Mouse (Mus musculus): ENCODE data around the gene Fam129a. TPM values are rescaled to one million over a fixed set of nuclear protein-coding genes. Genes with fewer than 3 reads are reported as not detected.

Gene Fam129a
- total RNA-seq, 1 experiment, result 7.5 TPM

GRCm38 (mm10) chr1:151636637-151637036 is 65.7 kb downstream of the Fam129a start:
- no peak overlapping the region for H3K27ac ChIP-seq (ENCODE audit: insufficient read depth, low read depth, low read length, poor library complexity, severe bottlenecking)
- TF ChIP-seq ZC3H11A (IDR thresholded peaks at IDR 0.05; ENCODE audit: borderline replicate concordance, low read depth, low read length) (no peak), MAFK (IDR thresholded peaks at IDR 0.05; ENCODE audit: insufficient read depth, low read depth, low read length) (no peak), ZNF384 (IDR thresholded peaks at IDR 0.05; ENCODE audit: low read depth, low read length) (no peak), CHD2 (IDR thresholded peaks at IDR 0.05; ENCODE audit: low read depth, low read length) (no peak)
- in situ Hi-C loops (cut with MboI; ENCODE audit: low sequenced_read_pairs in 2 of 2, unreplicated experiment in 2 of 2), result no loop called here
- DNase-seq (ENCODE audit: low read depth, low spot score), result no peak
- H3K9ac ChIP-seq (ENCODE audit: insufficient read depth, low read depth, low read length, poor library complexity, severe bottlenecking), result no peak overlapping the region
- no peaks in the 10 kb centered on the region for H3K4me1 ChIP-seq (ENCODE audit: control insufficient read depth in 2 of 2, insufficient read depth in 2 of 2, low read length in 2 of 2, poor library complexity in 1 of 2)
- H3K4me3 ChIP-seq (ENCODE audit: insufficient read depth in 1 of 2, low read depth in 1 of 2, low read length in 2 of 2, poor library complexity in 1 of 2, severe bottlenecking in 1 of 2), result no peak overlapping the region
- no peaks in the 10 kb centered on the region for H3K36me3 ChIP-seq (ENCODE audit: control insufficient read depth, insufficient read depth, low read length, poor library complexity, severe bottlenecking)
- no peaks in the 10 kb centered on the region for H3K9me3 ChIP-seq (ENCODE audit: control insufficient read depth, insufficient read depth, low read depth, low read length)

- TF ChIP-seq CHD2 (IDR thresholded peaks at IDR 0.05; ENCODE audit: low read depth, low read length) (no peak), MAFK (IDR thresholded peaks at IDR 0.05; ENCODE audit: insufficient read depth, low read depth, low read length) (no peak), ZNF384 (IDR thresholded peaks at IDR 0.05; ENCODE audit: low read depth, low read length) (no peak), ZC3H11A (IDR thresholded peaks at IDR 0.05; ENCODE audit: borderline replicate concordance, low read depth, low read length) (no peak), HCFC1 (IDR thresholded peaks at IDR 0.05; ENCODE audit: borderline replicate concordance, insufficient read depth, low read length) (no peak)
- Histone ChIP-seq H3K4me1 (ENCODE audit: control insufficient read depth in 2 of 2, insufficient read depth in 2 of 2, low read length in 2 of 2, poor library complexity in 1 of 2) (no peaks in the 10 kb centered on the region), H3K27ac (ENCODE audit: insufficient read depth, low read depth, low read length, poor library complexity, severe bottlenecking) (no peak overlapping the region), H3K4me3 (ENCODE audit: insufficient read depth in 1 of 2, low read depth in 1 of 2, low read length in 2 of 2, poor library complexity in 1 of 2, severe bottlenecking in 1 of 2) (no peak overlapping the region), H3K9ac (ENCODE audit: insufficient read depth, low read depth, low read length, poor library complexity, severe bottlenecking) (no peak overlapping the region), H3K9me3 (ENCODE audit: control insufficient read depth, insufficient read depth, low read depth, low read length) (no peaks in the 10 kb centered on the region), H3K36me3 (ENCODE audit: control insufficient read depth, insufficient read depth, low read length, poor library complexity, severe bottlenecking) (no peaks in the 10 kb centered on the region)
- no peak for DNase-seq (ENCODE audit: low read depth, low spot score)
- in situ Hi-C loops (cut with MboI; ENCODE audit: low sequenced_read_pairs in 2 of 2, unreplicated experiment in 2 of 2), result no loop called here
These were observed 66.5 kb downstream of the Fam129a start for GRCm38 (mm10) chr1:151637351-151637922.

- Histone ChIP-seq H3K9me3 (ENCODE audit: control insufficient read depth, insufficient read depth, low read depth, low read length) (no peaks in the 10 kb centered on the region), H3K9ac (ENCODE audit: insufficient read depth, low read depth, low read length, poor library complexity, severe bottlenecking) (no peak overlapping the region), H3K4me1 (ENCODE audit: control insufficient read depth in 2 of 2, insufficient read depth in 2 of 2, low read length in 2 of 2, poor library complexity in 1 of 2) (no peaks in the 10 kb centered on the region), H3K36me3 (ENCODE audit: control insufficient read depth, insufficient read depth, low read length, poor library complexity, severe bottlenecking) (no peaks in the 10 kb centered on the region), H3K27ac (ENCODE audit: insufficient read depth, low read depth, low read length, poor library complexity, severe bottlenecking) (no peak overlapping the region), H3K4me3 (ENCODE audit: insufficient read depth in 1 of 2, low read depth in 1 of 2, low read length in 2 of 2, poor library complexity in 1 of 2, severe bottlenecking in 1 of 2) (no peak overlapping the region)
- in situ Hi-C loops (cut with MboI; ENCODE audit: low sequenced_read_pairs in 2 of 2, unreplicated experiment in 2 of 2), result no loop called here
- no peak for DNase-seq (ENCODE audit: low read depth, low spot score)
- TF ChIP-seq ZNF384 (IDR thresholded peaks at IDR 0.05; ENCODE audit: low read depth, low read length) (no peak), ZC3H11A (IDR thresholded peaks at IDR 0.05; ENCODE audit: borderline replicate concordance, low read depth, low read length) (no peak), MAFK (IDR thresholded peaks at IDR 0.05; ENCODE audit: insufficient read depth, low read depth, low read length) (no peak), HCFC1 (IDR thresholded peaks at IDR 0.05; ENCODE audit: borderline replicate concordance, insufficient read depth, low read length) (no peak), CHD2 (IDR thresholded peaks at IDR 0.05; ENCODE audit: low read depth, low read length) (no peak)
These were observed 67.4 kb downstream of the Fam129a start for GRCm38 (mm10) chr1:151638357-151638756.

- H3K4me1 ChIP-seq (ENCODE audit: control insufficient read depth in 2 of 2, insufficient read depth in 2 of 2, low read length in 2 of 2, poor library complexity in 1 of 2), result no peaks in the 10 kb centered on the region
- no peak overlapping the region for H3K4me3 ChIP-seq (ENCODE audit: insufficient read depth in 1 of 2, low read depth in 1 of 2, low read length in 2 of 2, poor library complexity in 1 of 2, severe bottlenecking in 1 of 2)
- no peak for DNase-seq (ENCODE audit: low read depth, low spot score)
- no peaks in the 10 kb centered on the region for H3K36me3 ChIP-seq (ENCODE audit: control insufficient read depth, insufficient read depth, low read length, poor library complexity, severe bottlenecking)
- in situ Hi-C loops (cut with MboI; ENCODE audit: low sequenced_read_pairs in 2 of 2, unreplicated experiment in 2 of 2), result no loop called here
- TF ChIP-seq HCFC1 (IDR thresholded peaks at IDR 0.05; ENCODE audit: borderline replicate concordance, insufficient read depth, low read length) (no peak), ZNF384 (IDR thresholded peaks at IDR 0.05; ENCODE audit: low read depth, low read length) (no peak), MAFK (IDR thresholded peaks at IDR 0.05; ENCODE audit: insufficient read depth, low read depth, low read length) (no peak), ZC3H11A (IDR thresholded peaks at IDR 0.05; ENCODE audit: borderline replicate concordance, low read depth, low read length) (no peak), CHD2 (IDR thresholded peaks at IDR 0.05; ENCODE audit: low read depth, low read length) (no peak)
- no peak overlapping the region for H3K9ac ChIP-seq (ENCODE audit: insufficient read depth, low read depth, low read length, poor library complexity, severe bottlenecking)
- no peaks in the 10 kb centered on the region for H3K9me3 ChIP-seq (ENCODE audit: control insufficient read depth, insufficient read depth, low read depth, low read length)
- H3K27ac ChIP-seq (ENCODE audit: insufficient read depth, low read depth, low read length, poor library complexity, severe bottlenecking), result no peak overlapping the region
These were observed 67.8 kb downstream of the Fam129a start for GRCm38 (mm10) chr1:151638770-151639169.

- no peak for DNase-seq (ENCODE audit: low read depth, low spot score)
- no peak for TF ChIP-seq ZC3H11A (IDR thresholded peaks at IDR 0.05; ENCODE audit: borderline replicate concordance, low read depth, low read length)
- H3K27ac ChIP-seq (ENCODE audit: insufficient read depth, low read depth, low read length, poor library complexity, severe bottlenecking), result no peak overlapping the region
- no peaks in the 10 kb centered on the region for H3K9me3 ChIP-seq (ENCODE audit: control insufficient read depth, insufficient read depth, low read depth, low read length)
- no peak overlapping the region for H3K9ac ChIP-seq (ENCODE audit: insufficient read depth, low read depth, low read length, poor library complexity, severe bottlenecking)
- H3K4me1 ChIP-seq (ENCODE audit: control insufficient read depth in 2 of 2, insufficient read depth in 2 of 2, low read length in 2 of 2, poor library complexity in 1 of 2), result no peaks in the 10 kb centered on the region
- H3K36me3 ChIP-seq (ENCODE audit: control insufficient read depth, insufficient read depth, low read length, poor library complexity, severe bottlenecking), result no peaks in the 10 kb centered on the region
- H3K4me3 ChIP-seq (ENCODE audit: insufficient read depth in 1 of 2, low read depth in 1 of 2, low read length in 2 of 2, poor library complexity in 1 of 2, severe bottlenecking in 1 of 2), result no peak overlapping the region
- in situ Hi-C loops (cut with MboI; ENCODE audit: low sequenced_read_pairs in 2 of 2, unreplicated experiment in 2 of 2), result no loop called here
These were observed 75.4 kb downstream of the Fam129a start for GRCm38 (mm10) chr1:151646380-151646779.
